Mouse (Mus musculus) hindbrain, embryonic 16.5 days (tissue): ENCODE results near the gene Nfkb1. TPM values are rescaled to one million over a fixed set of nuclear protein-coding genes. Genes with fewer than 3 reads are reported as not detected.

Experiments used
- ATAC-seq: fragments of 200-750 bp; cut with Nextera tagmentation; 2 replicates; pipeline ENCODE4 v1.8.0; 2017; ENCODE audit warnings: moderate TSS enrichment, moderate library complexity
- H3K27ac ChIP-seq: fragments of 300-500 bp; sonication (generic); 2 replicates; pipeline ENCODE4 v1.5.1; 2014; ENCODE audit warnings: low read depth, mild to moderate bottlenecking, control low read depth, low read length, moderate library complexity
- H3K27me3 ChIP-seq: fragments of 300-500 bp; sonication (generic); replicated peaks from 2 replicates; pipeline ENCODE4 v1.6.1; 2014; ENCODE audit warnings: low read length; ENCODE audit not compliant: control insufficient read depth, insufficient read depth
- H3K36me3 ChIP-seq: fragments of 300-500 bp; sonication (generic); 2 replicates; pipeline ENCODE4 v1.6.1; 2014; ENCODE audit warnings: mild to moderate bottlenecking, low read length, moderate library complexity, mixed read lengths; ENCODE audit not compliant: control insufficient read depth, insufficient read depth
- H3K4me1 ChIP-seq: fragments of 300-500 bp; sonication (generic); 2 replicates; pipeline ENCODE4 v1.6.1; 2014; ENCODE audit warnings: low read depth, low read length; ENCODE audit not compliant: control insufficient read depth, insufficient read depth
- H3K4me2 ChIP-seq: fragments of 300-500 bp; sonication (generic); 2 replicates; pipeline ENCODE4 v1.6.1; 2014; ENCODE audit warnings: mild to moderate bottlenecking, low read length, control low read depth, moderate library complexity
- H3K4me3 ChIP-seq: fragments of 300-500 bp; sonication (generic); 2 replicates; pipeline ENCODE4 v1.5.1; 2014; ENCODE audit warnings: mild to moderate bottlenecking, low read length, control low read depth, moderate library complexity
- H3K9ac ChIP-seq: fragments of 300-500 bp; sonication (generic); 2 replicates; pipeline ENCODE4 v1.6.1; 2014; ENCODE audit warnings: low read depth, mild to moderate bottlenecking, control low read depth, low read length, moderate library complexity
- H3K9me3 ChIP-seq: fragments of 300-500 bp; sonication (generic); 2 replicates; pipeline ENCODE4 v1.6.1; 2014; ENCODE audit warnings: mild to moderate bottlenecking, low read length, moderate library complexity; ENCODE audit not compliant: control insufficient read depth
- WGBS: fragments of 180-500 bp; shearing (Covaris S2); extraction: QIAGEN DNeasy Blood & Tissue Kit; methylation state at CpG from one replicate; pipeline ENCODE4 v1.1.7; 2014; 5-methylcytosine and 5-hydroxymethylcytosine counted together
- polyA plus RNA-seq: library from polyadenylated mRNA; unstranded; fragments of >200 nt; fragmentation: Nextera tagmentation; extraction: Ambion mirVana; gene quantifications from 2 replicates; pipeline ENCODE4 v1.2.1, GENCODE M21; 2015

The Nfkb1 gene
- polyA plus RNA-seq, 1 experiment from 2014 or later, result 7.5 TPM

DNA sequence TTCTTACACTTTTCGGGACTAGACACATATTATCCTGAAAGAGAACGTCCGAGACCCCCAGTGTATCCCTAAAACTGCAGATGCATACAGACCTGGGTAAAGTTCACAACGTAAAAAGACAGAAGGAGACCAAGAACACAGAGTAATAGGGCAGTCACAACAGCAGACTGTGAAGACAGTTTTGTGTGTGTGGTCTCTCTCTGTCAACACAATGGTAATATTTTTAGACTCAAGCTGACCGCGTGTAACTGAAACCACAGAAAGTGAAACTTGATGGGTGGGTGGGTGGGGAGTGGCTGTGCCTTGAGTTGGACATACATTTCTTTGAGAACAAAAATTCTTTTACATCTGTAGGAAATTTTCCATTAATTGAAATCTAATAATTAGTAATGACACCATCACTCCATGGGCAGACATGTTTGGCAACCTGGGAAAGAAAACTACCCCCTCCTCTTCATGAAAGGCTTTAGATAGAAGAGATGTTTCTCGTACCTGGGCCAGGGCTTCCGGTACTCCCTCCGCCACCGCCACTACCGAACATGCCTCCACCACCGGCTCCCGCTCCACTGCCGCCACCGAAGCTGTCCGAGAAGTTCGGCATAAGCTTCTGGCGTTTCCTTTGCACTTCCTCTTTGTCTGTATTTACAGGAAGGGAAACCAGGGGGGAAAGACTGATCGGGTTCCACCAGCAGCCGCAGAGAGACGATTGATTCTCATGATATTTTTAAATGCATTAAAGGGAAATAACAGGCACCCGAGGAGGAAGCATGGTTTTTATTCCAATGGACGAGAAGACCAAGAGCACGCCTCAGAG, 83.5 kb downstream of the Nfkb1 start:
- Histone ChIP-seq H3K9ac (no peak overlapping the region), H3K27me3 (no peaks in the 10 kb centered on the region), H3K36me3 (peaks cover 10% of the 10 kb centered on the region), H3K4me2 (no peak overlapping the region), H3K4me1 (peaks cover 2% of the 10 kb centered on the region), H3K27ac (no peak overlapping the region), H3K9me3 (no peaks in the 10 kb centered on the region), H3K4me3 (no peak overlapping the region)
- no peak for ATAC-seq
- WGBS, result 91% methylated on average over 24 of the region's 24 CpGs

DNA sequence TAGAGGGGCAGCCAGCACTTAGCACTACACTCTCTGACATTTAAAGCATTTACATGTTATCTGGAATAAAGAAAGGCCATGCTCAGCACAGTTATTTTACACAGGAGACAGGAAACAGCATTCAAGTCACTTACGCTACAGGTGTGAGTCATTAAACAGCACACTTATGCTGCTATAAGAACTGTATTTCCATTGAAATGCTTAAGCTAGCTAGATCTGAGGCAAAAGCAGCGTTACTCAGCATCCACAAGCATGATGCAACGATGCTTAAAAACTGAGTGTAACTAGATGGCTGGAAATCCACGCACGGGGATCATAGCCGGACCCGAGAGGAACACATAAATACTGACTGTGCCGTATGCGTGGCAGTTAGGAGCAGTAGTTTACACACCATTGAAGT, 84.3 kb downstream of the Nfkb1 start:
- no peak for ATAC-seq
- no peaks in the 10 kb centered on the region for H3K9me3 ChIP-seq
- 83% methylated on average over 9 of the region's 9 CpGs for WGBS
- H3K36me3 ChIP-seq, result peaks cover 10% of the 10 kb centered on the region
- no peak overlapping the region for H3K9ac ChIP-seq
- peaks cover 2% of the 10 kb centered on the region for H3K4me1 ChIP-seq
- H3K27ac ChIP-seq, result no peak overlapping the region
- H3K4me2 ChIP-seq, result no peak overlapping the region
- H3K4me3 ChIP-seq, result no peak overlapping the region
- H3K27me3 ChIP-seq, result no peaks in the 10 kb centered on the region

DNA sequence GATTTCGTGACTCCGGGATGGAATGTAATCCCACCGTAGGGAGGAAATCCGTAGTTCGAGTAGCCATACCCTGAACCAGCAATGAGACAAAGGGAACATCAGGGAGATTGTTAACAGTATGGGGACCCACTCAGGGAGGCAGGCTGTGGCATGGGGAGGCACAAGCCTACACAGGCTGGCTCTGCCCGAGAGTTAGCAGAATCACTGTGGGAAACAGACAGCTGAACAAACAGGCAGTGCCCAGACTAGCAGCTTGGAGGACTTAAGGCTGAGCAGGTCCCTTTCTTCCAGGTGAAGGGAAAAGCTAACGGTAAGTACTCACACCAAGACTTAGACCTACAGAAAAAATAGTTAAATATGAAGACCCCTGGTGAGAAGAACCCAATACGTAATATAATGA, 84.8 kb downstream of the Nfkb1 start:
- peaks cover 10% of the 10 kb centered on the region for H3K36me3 ChIP-seq
- H3K4me3 ChIP-seq, result no peak overlapping the region
- no peak overlapping the region for H3K4me2 ChIP-seq
- H3K9me3 ChIP-seq, result no peaks in the 10 kb centered on the region
- no peak overlapping the region for H3K27ac ChIP-seq
- H3K27me3 ChIP-seq, result no peaks in the 10 kb centered on the region
- WGBS, result 89% methylated on average over 8 of the region's 8 CpGs
- no peak overlapping the region for H3K9ac ChIP-seq
- ATAC-seq, result no peak
- H3K4me1 ChIP-seq, result peaks cover 2% of the 10 kb centered on the region

DNA sequence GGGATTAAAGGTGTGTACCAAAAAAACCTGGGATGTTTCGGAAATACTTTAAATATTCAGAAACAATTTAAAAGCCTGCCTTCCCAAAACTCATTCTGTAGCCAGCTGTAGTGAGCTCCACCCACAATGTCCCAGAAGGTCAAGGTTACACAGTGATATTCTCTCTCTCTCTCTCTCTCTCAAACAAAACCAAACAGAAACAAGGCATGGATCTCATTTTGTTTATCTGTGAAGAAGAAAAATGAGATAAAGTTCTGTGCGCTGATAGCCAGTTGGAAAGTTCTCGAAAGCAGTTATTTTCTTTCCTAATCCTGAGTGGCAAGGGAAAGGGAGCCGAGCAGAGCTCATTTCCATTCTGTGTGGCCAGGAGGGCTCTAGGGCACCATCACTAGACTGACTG, 85.9 kb downstream of the Nfkb1 start:
- Histone ChIP-seq H3K27ac (no peak overlapping the region), H3K27me3 (no peaks in the 10 kb centered on the region), H3K4me1 (peaks cover 2% of the 10 kb centered on the region), H3K4me2 (no peak overlapping the region), H3K9ac (no peak overlapping the region), H3K4me3 (no peak overlapping the region), H3K9me3 (no peaks in the 10 kb centered on the region), H3K36me3 (peaks cover 15% of the 10 kb centered on the region)
- 70% methylated on average over 4 of the region's 4 CpGs for WGBS
- no peak for ATAC-seq

DNA sequence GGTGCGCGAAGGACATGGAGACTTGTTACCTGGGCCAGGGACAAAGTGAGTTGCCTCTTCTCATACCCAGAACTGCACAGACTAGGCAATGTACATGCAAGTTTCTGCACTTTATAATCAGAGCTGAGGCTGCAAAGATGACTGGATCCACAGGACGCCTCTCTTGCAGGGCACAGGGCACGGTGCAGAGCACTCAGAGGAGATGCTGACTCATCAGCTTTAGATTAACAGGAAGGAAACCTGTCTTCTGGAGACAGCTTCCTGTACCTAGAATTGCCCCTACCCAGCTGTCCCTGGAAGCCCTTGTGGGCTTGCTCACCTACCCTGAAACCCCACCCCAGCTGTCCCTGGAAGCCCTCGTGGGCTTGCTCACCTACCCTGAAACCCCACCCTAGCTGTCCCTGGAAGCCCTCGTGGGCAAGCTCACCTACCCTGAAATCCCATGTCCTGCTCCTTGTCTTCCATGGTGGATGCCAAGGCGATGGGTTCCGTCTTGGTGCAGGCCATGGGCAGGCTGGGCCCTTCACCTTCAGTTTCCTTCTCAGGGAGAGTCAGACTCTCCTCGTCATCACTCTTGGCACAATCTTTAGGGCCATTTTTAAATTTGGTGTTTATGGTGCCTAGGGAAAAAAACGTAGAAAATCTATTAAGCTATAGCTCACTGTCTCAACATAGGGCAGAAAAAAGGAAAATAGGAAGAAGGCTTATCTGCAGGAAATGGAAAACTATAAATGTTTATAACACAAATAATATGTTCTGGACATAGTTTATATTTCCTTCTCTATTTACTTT, 86.5 kb downstream of the Nfkb1 start:
- H3K4me2 ChIP-seq, result no peak overlapping the region
- no peak overlapping the region for H3K9ac ChIP-seq
- H3K4me3 ChIP-seq, result no peak overlapping the region
- H3K4me1 ChIP-seq, result no peaks in the 10 kb centered on the region
- WGBS, result 90% methylated on average over 10 of the region's 10 CpGs
- no peak for ATAC-seq
- H3K9me3 ChIP-seq, result no peaks in the 10 kb centered on the region
- no peaks in the 10 kb centered on the region for H3K27me3 ChIP-seq
- no peak overlapping the region for H3K27ac ChIP-seq
- H3K36me3 ChIP-seq, result peaks cover 15% of the 10 kb centered on the region

DNA sequence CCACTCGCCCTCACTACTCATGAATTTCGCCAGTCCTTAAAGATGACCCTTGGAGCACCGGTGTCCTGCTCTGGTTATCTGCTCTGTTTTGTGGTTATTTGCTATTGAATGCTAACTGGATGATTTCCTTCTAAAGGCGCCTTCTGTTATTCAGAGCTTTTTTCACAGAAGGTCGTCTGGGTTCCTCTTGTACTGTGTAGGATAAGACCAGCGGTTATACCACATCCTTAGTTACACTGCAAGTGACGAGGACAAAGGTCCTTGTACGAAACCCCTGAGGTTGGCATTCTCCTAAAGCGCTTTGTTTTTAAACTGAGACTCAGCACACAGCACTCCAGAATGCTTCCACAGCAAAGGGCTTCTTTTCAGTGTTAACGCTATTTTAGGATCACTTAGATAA, 88.6 kb downstream of the Nfkb1 start:
- Histone ChIP-seq H3K4me3 (no peak overlapping the region), H3K9ac (no peak overlapping the region), H3K27ac (no peak overlapping the region), H3K27me3 (no peaks in the 10 kb centered on the region), H3K9me3 (no peaks in the 10 kb centered on the region), H3K4me2 (no peak overlapping the region), H3K4me1 (no peaks in the 10 kb centered on the region), H3K36me3 (peaks cover 15% of the 10 kb centered on the region)
- 83% methylated on average over 10 of the region's 10 CpGs for WGBS
- no peak for ATAC-seq

DNA sequence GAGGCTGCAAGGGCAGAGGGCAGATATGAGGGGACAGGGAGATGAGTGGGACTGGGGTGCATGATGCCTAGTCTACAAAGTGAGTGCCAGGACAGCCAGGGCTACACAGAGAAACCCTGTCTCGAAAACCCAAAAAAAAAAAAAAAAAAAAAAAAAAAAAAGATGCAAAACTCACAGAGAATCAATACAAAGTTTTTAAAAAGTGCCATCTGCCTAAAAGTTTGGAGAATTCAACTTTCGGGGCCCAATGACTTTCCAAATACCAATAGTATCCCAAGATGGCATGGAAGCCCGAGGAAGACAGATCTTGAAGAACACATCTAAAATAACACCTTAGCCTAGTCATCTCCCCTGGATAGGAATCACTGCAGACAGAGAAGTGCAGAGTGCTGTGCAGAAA, 93.0 kb downstream of the Nfkb1 start:
- 92% methylated on average over 3 of the region's 3 CpGs for WGBS

DNA sequence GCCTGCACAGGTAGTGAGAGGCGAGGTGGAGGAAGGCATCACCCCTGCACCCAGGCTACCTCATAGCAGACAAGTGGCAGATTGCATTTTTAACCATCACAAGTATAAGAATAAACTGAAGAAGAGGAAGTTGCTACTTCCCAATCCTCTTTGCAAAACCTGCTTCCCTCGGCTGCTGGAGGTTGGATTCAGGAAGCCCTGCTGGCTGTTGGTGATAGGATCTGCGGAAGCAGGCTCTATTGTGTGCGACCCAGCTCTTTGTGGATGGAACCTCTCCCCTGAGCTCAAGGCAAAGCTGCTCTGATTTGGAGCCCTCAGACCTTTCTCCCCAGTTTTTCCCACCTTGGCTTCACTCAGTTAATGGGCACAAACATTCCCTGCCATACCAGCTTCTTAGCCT, 94.3 kb downstream of the Nfkb1 start:
- Histone ChIP-seq H3K4me2 (no peak overlapping the region), H3K4me3 (no peak overlapping the region), H3K27ac (no peak overlapping the region), H3K4me1 (no peaks in the 10 kb centered on the region), H3K27me3 (no peaks in the 10 kb centered on the region), H3K9ac (no peak overlapping the region), H3K36me3 (peaks cover 12% of the 10 kb centered on the region), H3K9me3 (no peaks in the 10 kb centered on the region)
- ATAC-seq, result no peak
- 73% methylated on average over 4 of the region's 4 CpGs for WGBS

More for the DNA sequence above, 93.0 kb downstream of the Nfkb1 start:
- no peak for ATAC-seq
- no peak overlapping the region for H3K4me3 ChIP-seq
- no peaks in the 10 kb centered on the region for H3K9me3 ChIP-seq
- H3K4me2 ChIP-seq, result no peak overlapping the region
- H3K36me3 ChIP-seq, result peaks cover 12% of the 10 kb centered on the region
- H3K27ac ChIP-seq, result no peak overlapping the region
- no peaks in the 10 kb centered on the region for H3K4me1 ChIP-seq
- no peaks in the 10 kb centered on the region for H3K27me3 ChIP-seq
- no peak overlapping the region for H3K9ac ChIP-seq

DNA sequence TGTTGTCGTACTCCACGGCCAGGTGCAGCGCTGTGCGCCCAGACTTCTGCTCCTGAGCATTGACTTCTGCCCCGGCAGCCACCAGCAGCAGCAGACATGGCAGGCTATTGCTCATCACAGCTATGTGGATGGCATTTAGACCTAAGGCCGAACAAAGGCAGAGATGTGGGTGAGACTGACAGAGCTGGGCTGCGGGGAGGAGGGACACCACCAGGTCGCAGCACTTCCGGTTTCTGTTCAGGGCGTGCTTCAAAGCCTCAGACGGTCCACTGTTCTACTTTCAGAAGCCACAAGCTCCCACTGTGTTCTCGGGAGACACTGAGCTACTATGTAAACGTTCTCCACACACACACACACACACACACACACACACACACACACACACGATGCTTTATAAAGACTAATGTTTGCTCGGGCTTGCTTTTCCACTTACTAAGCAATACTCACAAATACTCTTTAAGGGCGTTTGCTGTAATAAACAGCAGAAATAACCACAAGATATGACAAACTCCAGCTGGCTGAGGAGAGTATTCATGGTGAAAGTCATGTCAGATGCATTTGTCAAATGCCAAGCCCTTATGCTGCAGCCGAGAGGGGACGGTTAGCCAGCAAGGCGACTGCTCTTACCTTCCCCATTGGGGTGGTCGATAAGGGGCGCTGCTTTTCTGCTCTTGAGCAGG, 97.0 kb downstream of the Nfkb1 start:
- no peaks in the 10 kb centered on the region for H3K9me3 ChIP-seq
- WGBS, result 82% methylated on average over 21 of the region's 21 CpGs
- H3K9ac ChIP-seq, result no peak overlapping the region
- peaks cover 10% of the 10 kb centered on the region; the same call in 1 of the 2 replicates for H3K36me3 ChIP-seq
- H3K27ac ChIP-seq, result no peak overlapping the region
- ATAC-seq, result no peak
- no peaks in the 10 kb centered on the region for H3K4me1 ChIP-seq
- no peak overlapping the region for H3K4me2 ChIP-seq
- H3K27me3 ChIP-seq, result no peaks in the 10 kb centered on the region
- no peak overlapping the region for H3K4me3 ChIP-seq
